Comparison of ENCODE assay signal across 8 mouse cellular contexts in the genomic region with DNA sequence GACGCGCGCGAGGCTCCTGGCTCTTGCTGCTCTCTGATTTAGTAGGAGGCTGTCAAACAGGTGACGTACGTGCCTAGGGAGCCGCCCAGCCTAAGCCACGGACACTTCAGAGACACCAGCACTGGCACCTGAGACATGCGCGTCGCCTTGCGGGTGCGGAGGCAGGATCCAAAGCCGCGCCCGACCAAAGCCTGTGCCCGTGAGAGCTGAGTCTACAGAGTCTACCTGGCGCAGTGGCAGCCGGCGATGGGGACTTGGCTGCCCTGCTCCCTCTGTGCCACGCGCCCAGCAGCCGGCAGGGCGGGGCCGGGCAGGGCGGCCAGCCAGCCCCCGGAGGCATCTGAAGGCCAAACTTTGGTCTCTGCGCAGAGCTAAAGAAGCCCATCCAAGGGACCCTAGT. TPM values are rescaled to one million over a fixed set of nuclear protein-coding genes. Genes with fewer than 3 reads are reported as not detected.
A peak's percentile ranks its signal among the peaks of the same experiment; 100 is the strongest.
DNase-seq lines count a peak whose midpoint lies in the region; ATAC-seq and TF ChIP-seq lines count a peak whose summit lies in the region.

No protein-coding gene starts in this region.

- TF ChIP-seq EP300 in ES-Bruce4 (IDR thresholded peaks at IDR 0.05; ENCODE audit: insufficient read depth, low read depth, low read length): no peak

- no peaks in the 10 kb centered on the region for H3K36me3 ChIP-seq in ES-Bruce4 (ENCODE audit: control insufficient read depth, insufficient read depth, low read length, poor library complexity, severe bottlenecking)
- no peaks in the 10 kb centered on the region for H3K36me3 ChIP-seq in forebrain, embryonic 10.5 days (replicated peaks)
- no peaks in the 10 kb centered on the region for H3K36me3 ChIP-seq in intestine, embryonic 15.5 days
- no peaks in the 10 kb centered on the region for H3K36me3 ChIP-seq in liver, embryonic 11.5 days (ENCODE audit: control insufficient read depth, insufficient read depth, low read length)
- no peaks in the 10 kb centered on the region for H3K36me3 ChIP-seq in neural tube, embryonic 15.5 days

- TF ChIP-seq POLR2A in ES-Bruce4 (IDR thresholded peaks at IDR 0.05; ENCODE audit: insufficient read depth, low read length): no peak

- H3K4me3 ChIP-seq in ES-Bruce4 (ENCODE audit: low read depth, low read length): peak overlapping the region; percentile 40
- H3K4me3 ChIP-seq in forebrain, embryonic 10.5 days: peak overlapping the region; percentile 54
- peak overlapping the region; percentile 28 for H3K4me3 ChIP-seq in intestine, embryonic 15.5 days (replicated peaks)
- H3K4me3 ChIP-seq in liver, embryonic 11.5 days (ENCODE audit: low read depth, low read length): peak overlapping the region; percentile 36
- H3K4me3 ChIP-seq in neural tube, embryonic 15.5 days (replicated peaks): peak overlapping the region; percentile 44

- WGBS in forebrain, embryonic 10.5 days: 2% methylated on average over 28 of the region's 28 CpGs
- 2% methylated on average over 28 of the region's 28 CpGs for WGBS in intestine, embryonic 15.5 days
- WGBS in liver, embryonic 11.5 days: 4% methylated on average over 28 of the region's 28 CpGs
- 3% methylated on average over 28 of the region's 28 CpGs for WGBS in neural tube, embryonic 15.5 days

- no peak overlapping the region for H3K9ac ChIP-seq in ES-Bruce4 (ENCODE audit: low read depth, poor library complexity, severe bottlenecking)
- H3K9ac ChIP-seq in intestine, embryonic 15.5 days: no peak overlapping the region
- H3K9ac ChIP-seq in liver, embryonic 11.5 days (ENCODE audit: low read depth, low read length): no peak overlapping the region
- peak overlapping the region; percentile 45 for H3K9ac ChIP-seq in neural tube, embryonic 15.5 days (replicated peaks)

- peak overlapping the region; percentile 72 for H3K4me2 ChIP-seq in intestine, embryonic 15.5 days (replicated peaks)
- H3K4me2 ChIP-seq in liver, embryonic 11.5 days: peak overlapping the region; percentile 54
- H3K4me2 ChIP-seq in neural tube, embryonic 15.5 days: peak overlapping the region; percentile 86

- no peaks in the 10 kb centered on the region for H3K4me1 ChIP-seq in ES-Bruce4 (ENCODE audit: control insufficient read depth, insufficient read depth, low read length)
- H3K4me1 ChIP-seq in forebrain, embryonic 10.5 days: peaks cover 7% of the 10 kb centered on the region
- H3K4me1 ChIP-seq in intestine, embryonic 15.5 days (replicated peaks): 0 out of 2 replicates have a peak, but pooled peaks cover 6% of the 10 kb centered on the region
- no peaks in the 10 kb centered on the region for H3K4me1 ChIP-seq in liver, embryonic 11.5 days (replicated peaks; ENCODE audit: control insufficient read depth, insufficient read depth, low read length)
- peaks cover 6% of the 10 kb centered on the region for H3K4me1 ChIP-seq in neural tube, embryonic 15.5 days

- no peak for TF ChIP-seq CTCF in ES-Bruce4 (IDR thresholded peaks at IDR 0.05; ENCODE audit: low read depth, low read length)

- no peak overlapping the region for H3K27ac ChIP-seq in ES-Bruce4 (ENCODE audit: insufficient read depth, low read length)
- no peak overlapping the region for H3K27ac ChIP-seq in forebrain, embryonic 10.5 days
- no peak overlapping the region for H3K27ac ChIP-seq in intestine, embryonic 15.5 days
- H3K27ac ChIP-seq in liver, embryonic 11.5 days (ENCODE audit: low read depth, low read length): no peak overlapping the region
- H3K27ac ChIP-seq in neural tube, embryonic 15.5 days (replicated peaks): no peak overlapping the region

- H3K9me3 ChIP-seq in ES-Bruce4 (replicated peaks; ENCODE audit: control insufficient read depth, insufficient read depth, low read length, poor library complexity, severe bottlenecking): no peaks in the 10 kb centered on the region
- H3K9me3 ChIP-seq in forebrain, embryonic 10.5 days: no peaks in the 10 kb centered on the region
- H3K9me3 ChIP-seq in intestine, embryonic 15.5 days: no peaks in the 10 kb centered on the region
- H3K9me3 ChIP-seq in liver, embryonic 11.5 days (ENCODE audit: control insufficient read depth, low read length): no peaks in the 10 kb centered on the region
- no peaks in the 10 kb centered on the region for H3K9me3 ChIP-seq in neural tube, embryonic 15.5 days (replicated peaks)

- peak; percentile 75 for ATAC-seq in intestine, embryonic 15.5 days
- no peak for ATAC-seq in liver, embryonic 11.5 days (replicated peaks; ENCODE audit: low FRiP score)
- peak; percentile 69 for ATAC-seq in neural tube, embryonic 15.5 days (ENCODE audit: low FRiP score)

- peak; percentile 6 to 45 for DNase-seq in adrenal gland, adult (ENCODE audit: inconsistent age in 2 of 2, low spot score in 1 of 2)
- DNase-seq in adrenal gland, postnatal 4 days (ENCODE audit: low spot score in 2 of 2): no peak
- no peak for DNase-seq in forebrain, embryonic 10.5 days (ENCODE audit: extremely low spot score, low spot score)
- DNase-seq in liver, embryonic 11.5 days (ENCODE audit: low spot score): no peak
- DNase-seq in gastrocnemius, adult 8-10 months (ENCODE audit: low spot score in 2 of 2): no peak

- peaks cover 14% of the 10 kb centered on the region for H3K27me3 ChIP-seq in ES-Bruce4 (ENCODE audit: control insufficient read depth, insufficient read depth, low read length, poor library complexity, severe bottlenecking)
- H3K27me3 ChIP-seq in forebrain, embryonic 10.5 days (ENCODE audit: poor library complexity, severe bottlenecking): peaks cover 34% of the 10 kb centered on the region
- H3K27me3 ChIP-seq in intestine, embryonic 15.5 days (replicated peaks): peaks cover 6% of the 10 kb centered on the region; the same call in 1 of the 2 replicates
- H3K27me3 ChIP-seq in liver, embryonic 11.5 days (replicated peaks; ENCODE audit: control insufficient read depth, insufficient read depth, low read length): peaks cover 13% of the 10 kb centered on the region
- peaks cover 9% of the 10 kb centered on the region; the same call in 1 of the 2 replicates for H3K27me3 ChIP-seq in neural tube, embryonic 15.5 days (replicated peaks)

RNA-seq across cellular contexts. Expression of a gene that starts 23.5 kb away (rescaled TPM):
- total RNA-seq in adrenal gland, postnatal 4 days (2021): not detected
- 0.21 TPM in 1 of 2 replicates, not detected in the other for polyA plus RNA-seq in ES-Bruce4 (2011; ENCODE audit: insufficient read depth, insufficient read length, low read depth, missing spikeins)
- polyA plus RNA-seq in forebrain, embryonic 10.5 days (2016; fragmentation: Nextera tagmentation; extraction: Ambion mirVana): 0.77 and 1.8 TPM in 2 replicates
- polyA plus RNA-seq in intestine, embryonic 15.5 days (2015; fragmentation: Nextera tagmentation; extraction: Ambion mirVana): 0.04 TPM in 1 of 2 replicates, not detected in the other
- polyA plus RNA-seq in liver, embryonic 11.5 days (2014; fragmentation: Nextera tagmentation; extraction: Ambion mirVana): not detected in 2 replicates
- 0.86 and 1.3 TPM in 2 replicates for polyA plus RNA-seq in neural tube, embryonic 15.5 days (2015; fragmentation: Nextera tagmentation; extraction: Ambion mirVana)
- not detected for total RNA-seq in gastrocnemius, adult 8-10 months (2022)

Comparison
In these comparisons a context has a peak if more than half of its experiments do, and no peak if none do; other contexts are left out.
1. DNase-seq: peak in adrenal gland, adult (2 of 2); none in adrenal gland, postnatal 4 days (0 of 2), forebrain, embryonic 10.5 days (single experiment), liver, embryonic 11.5 days (single experiment) and gastrocnemius, adult 8-10 months (0 of 2).
2. Peak in every context shown above with its lines, with median percentiles within 50 percentile points of each other: H3K4me3 ChIP-seq and H3K4me2 ChIP-seq.